Mouse (Mus musculus): ENCODE measurements at regions not wholly inside any gene's neighbourhood (a gene's known extent, or its start where the extent isn't known, plus 50 kb on each side); places are given as distances from the start of the nearest gene placed in this dataset.
"Not testable (repeated sequence)": the region's sequence is repeated elsewhere in the genome, so short reads cannot be mapped to it uniquely, and the experiment has no call there.

- peak; percentile 6 for DNase-seq
These were observed 352.3 kb upstream of the Snrpn start for GRCm38 (mm10) chr7:60492028-60492995.

- DNase-seq, result not testable (repeated sequence)
These were observed 347.9 kb upstream of the Snrpn start for GRCm38 (mm10) chr7:60487839-60488454.

- not testable (repeated sequence) for DNase-seq
These were observed 310.1 kb upstream of the Snrpn start for GRCm38 (mm10) chr7:60450074-60450603.

GRCm38 (mm10) chr7:60449239-60450073 lies 309.4 kb upstream of the Snrpn start:
- DNase-seq, result not testable (repeated sequence)

GRCm38 (mm10) chr7:60438781-60439180 lies 298.8 kb upstream of the Snrpn start:
- no peak for DNase-seq

- peak; percentile 17 for DNase-seq
These were observed 251.2 kb upstream of the Snrpn start for GRCm38 (mm10) chr7:60391011-60391863.

GRCm38 (mm10) chr7:60386957-60387356 lies 246.9 kb upstream of the Snrpn start:
- DNase-seq, result not testable (repeated sequence)

GRCm38 (mm10) chr7:60374001-60374400 lies 234.0 kb upstream of the Snrpn start:
- not testable (repeated sequence) for DNase-seq

GRCm38 (mm10) chr7:60352206-60352605 lies 212.2 kb upstream of the Snrpn start:
- not testable (repeated sequence) for DNase-seq

All from thymus, postnatal 4 days (tissue).